Mouse (Mus musculus) gastrocnemius, adult 18-20 months (tissue): ENCODE results near the gene Eln. TPM values are rescaled to one million over a fixed set of nuclear protein-coding genes. Genes with fewer than 3 reads are reported as not detected.

Source experiments
- DNase-seq: peaks from one replicate; pipeline ENCODE4 v3.0.0; 2021; ENCODE audit warnings: low spot score
- total RNA-seq, 2 experiments: library from RNA; stranded (reverse); gene quantifications; 2 replicates each; pipeline ENCODE4 v1.2.3; 2021

Gene Eln
- total RNA-seq, 2 experiments from 2014 or later: 14.1 to 15.7 TPM

- no peak for DNase-seq
Measured at GRCm38 (mm10) chr5:134686541-134686940, 60.6 kb downstream of the Eln start.

GRCm38 (mm10) chr5:134684398-134684797 is 62.7 kb downstream of the Eln start:
- no peak for DNase-seq

- DNase-seq: no peak
Measured at GRCm38 (mm10) chr5:134683813-134684212, 63.3 kb downstream of the Eln start.

- DNase-seq: no peak
Measured at GRCm38 (mm10) chr5:134680238-134680637, 66.9 kb downstream of the Eln start.

GRCm38 (mm10) chr5:134678827-134679546 is 68.1 kb downstream of the Eln start:
- peak; percentile 28 for DNase-seq

- DNase-seq: peak; percentile 58
Measured at GRCm38 (mm10) chr5:134678031-134678430, 69.1 kb downstream of the Eln start.

- DNase-seq: no peak
Measured at GRCm38 (mm10) chr5:134677491-134677890, 69.6 kb downstream of the Eln start.

DNA sequence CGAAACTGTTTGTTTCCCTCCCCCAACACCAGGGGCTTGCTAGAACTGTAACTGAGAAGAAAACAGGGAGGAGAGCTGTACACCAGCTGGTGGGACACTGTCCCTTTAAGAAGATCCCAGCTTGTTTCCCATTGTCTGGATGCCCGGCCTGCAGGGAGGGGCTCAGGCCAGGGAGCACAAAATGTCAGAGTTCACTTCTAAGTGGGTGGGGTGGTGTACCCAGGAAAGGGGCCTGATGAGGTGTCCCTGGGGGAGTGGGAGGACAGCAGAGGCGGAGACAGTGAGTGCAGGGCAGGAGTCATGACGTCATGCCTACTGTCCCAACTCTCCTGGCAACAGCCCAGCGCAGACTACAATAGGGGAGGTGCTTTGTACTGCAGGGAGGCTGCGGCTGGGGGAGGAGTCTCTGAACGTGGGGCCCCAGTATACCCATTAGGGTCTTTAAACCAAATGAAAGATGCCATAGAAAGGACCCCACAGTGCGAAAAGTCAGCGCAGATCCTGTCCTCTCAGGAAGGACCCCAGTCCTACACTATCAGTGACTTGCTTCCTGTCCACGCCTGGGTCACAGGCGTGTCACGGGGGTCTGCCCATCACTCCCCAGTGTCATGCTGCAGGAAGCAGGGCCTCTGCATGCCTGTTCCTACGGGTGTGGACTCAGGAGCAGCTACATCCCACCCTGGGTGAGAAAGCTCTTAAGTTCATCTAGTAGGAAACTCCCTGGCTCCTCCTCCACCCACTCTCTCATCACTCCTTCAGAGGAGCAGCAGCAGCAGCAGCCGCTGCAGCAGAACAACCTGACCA is 71.0 kb downstream of the Eln start:
- DNase-seq: peak; percentile 84

GRCm38 (mm10) chr5:134674977-134675376 is 72.1 kb downstream of the Eln start:
- no peak for DNase-seq

- no peak for DNase-seq
Measured at GRCm38 (mm10) chr5:134672611-134673010, 74.5 kb downstream of the Eln start.

DNA sequence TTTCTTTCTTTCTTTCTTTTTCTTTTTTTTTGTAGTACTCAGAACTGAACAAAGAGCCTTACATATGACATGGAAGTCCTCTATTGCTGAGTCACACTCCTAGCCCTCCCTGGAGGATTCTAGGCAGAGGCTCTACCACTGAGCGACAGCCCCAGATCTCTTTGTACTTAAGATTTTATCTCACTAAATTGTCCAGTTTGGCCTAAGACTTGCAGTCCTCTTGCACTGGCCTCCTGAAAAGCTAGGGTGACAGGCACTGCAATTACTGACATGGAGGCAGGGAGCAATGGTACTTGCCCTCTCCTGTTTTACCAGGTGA is 75.0 kb downstream of the Eln start:
- no peak for DNase-seq

GRCm38 (mm10) chr5:134671335-134672197 is 75.6 kb downstream of the Eln start:
- peak; percentile 11 for DNase-seq

GRCm38 (mm10) chr5:134669001-134669708 is 78.0 kb downstream of the Eln start:
- DNase-seq: no peak

GRCm38 (mm10) chr5:134668495-134668894 is 78.6 kb downstream of the Eln start:
- no peak for DNase-seq

DNA sequence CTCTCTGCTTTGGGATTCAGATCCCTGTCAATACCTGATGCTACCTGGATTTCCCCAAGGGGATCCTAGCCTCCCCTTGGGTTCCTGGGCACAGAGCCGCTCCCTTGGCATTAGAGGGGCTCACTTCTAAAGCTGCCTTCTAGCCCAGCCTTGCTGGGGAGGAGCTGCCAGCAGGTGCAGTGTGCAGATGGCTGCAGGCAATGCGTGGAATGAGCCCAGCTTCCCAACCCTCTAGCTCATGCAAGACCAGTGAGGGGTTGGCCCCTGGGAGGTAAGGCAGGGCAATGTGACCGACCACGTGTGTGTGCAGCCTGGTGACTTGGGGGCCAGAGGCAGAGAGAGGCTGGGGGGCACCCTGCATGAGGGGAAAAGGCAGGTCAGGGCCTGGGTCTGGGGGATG is 90.4 kb downstream of the Eln start:
- DNase-seq: no peak

Other genes with a start within 250 kb of the Eln start
- 1 to 10 TPM; 1.7 to 3.0 TPM for gene Clip2, start 194.9 kb downstream of the Eln start, total RNA-seq
- gene Syna, start 187.2 kb downstream of the Eln start, total RNA-seq: not detected
- gene Rfc2, start 166.0 kb downstream of the Eln start, total RNA-seq: 10 to 100 TPM; 17.6 to 18.9 TPM
- gene Lat2, start 132.3 kb downstream of the Eln start, total RNA-seq: under 1 TPM; 0.57 to 0.83 TPM
- gene Eif4h, start 107.8 kb downstream of the Eln start, total RNA-seq: 10 to 100 TPM; 84.8 to 94.1 TPM
- 1 to 10 TPM; 1.4 to 1.8 TPM for gene Limk1, start 58.7 kb downstream of the Eln start, total RNA-seq
- not detected for gene Tmem270, start 159.4 kb upstream of the Eln start, total RNA-seq
- not detected for gene Cldn13, start 168.2 kb upstream of the Eln start, total RNA-seq
- gene Mettl27, start 185.0 kb upstream of the Eln start, total RNA-seq: 1 to 10 TPM; 4.2 to 5.6 TPM
- not detected for gene Cldn4, start 199.6 kb upstream of the Eln start, total RNA-seq
- gene Cldn3, start 238.9 kb upstream of the Eln start, total RNA-seq: under 1 TPM; 0.18 to 0.36 TPM